Mouse (Mus musculus) heart, embryonic 13.5 days (tissue): Measurements from ENCODE around the gene Plk4. TPM values are rescaled to one million over a fixed set of nuclear protein-coding genes. Genes with fewer than 3 reads are reported as not detected.
"Not testable (repeated sequence)": the region's sequence is repeated elsewhere in the genome, so short reads cannot be mapped to it uniquely, and the experiment has no call there.

ENCODE experiments used
- ATAC-seq: fragments of 200-750 bp; cut with Nextera tagmentation; 2 replicates; pipeline ENCODE4 v1.8.0; 2017; ENCODE audit warnings: moderate TSS enrichment; ENCODE audit not compliant: insufficient number of reproducible peaks, low FRiP score, low TSS enrichment; ENCODE audit errors: extremely low read depth
- H3K27ac ChIP-seq: fragments of 300-500 bp; sonication (generic); replicated peaks from 2 replicates; pipeline ENCODE4 v1.5.1; 2015; ENCODE audit warnings: moderate library complexity, mild to moderate bottlenecking, inconsistent platforms
- H3K27me3 ChIP-seq: fragments of 300-500 bp; sonication (generic); replicated peaks from 2 replicates; pipeline ENCODE4 v1.6.1; 2015; ENCODE audit warnings: mild to moderate bottlenecking, inconsistent platforms
- H3K36me3 ChIP-seq: fragments of 300-500 bp; sonication (generic); 2 replicates; pipeline ENCODE4 v1.6.1; 2015; ENCODE audit warnings: mild to moderate bottlenecking, inconsistent platforms
- H3K4me1 ChIP-seq: fragments of 300-500 bp; sonication (generic); 2 replicates; pipeline ENCODE4 v1.6.1; 2015; ENCODE audit warnings: inconsistent platforms
- H3K4me2 ChIP-seq: fragments of 300-500 bp; sonication (generic); 2 replicates; pipeline ENCODE4 v1.6.1; 2015; ENCODE audit warnings: inconsistent platforms, mild to moderate bottlenecking, moderate library complexity
- H3K4me3 ChIP-seq: fragments of 300-500 bp; sonication (generic); 2 replicates; pipeline ENCODE4 v1.5.1; 2015; ENCODE audit warnings: moderate library complexity, mild to moderate bottlenecking, inconsistent platforms
- H3K9ac ChIP-seq: fragments of 300-500 bp; sonication (generic); 2 replicates; pipeline ENCODE4 v1.6.1; 2015; ENCODE audit warnings: inconsistent platforms, mild to moderate bottlenecking, moderate library complexity
- H3K9me3 ChIP-seq: fragments of 300-500 bp; sonication (generic); 2 replicates; pipeline ENCODE4 v1.6.1; 2016; ENCODE audit warnings: inconsistent platforms
- WGBS: fragments of 180-500 bp; shearing (Covaris S2); methylation state at CpG from one replicate; pipeline ENCODE4 v1.1.7; 2015; ENCODE audit warnings: mixed read lengths; 5-methylcytosine and 5-hydroxymethylcytosine counted together
- polyA plus RNA-seq: library from polyadenylated mRNA; unstranded; fragments of >200 nt; fragmentation: Nextera tagmentation; extraction: Ambion mirVana; gene quantifications from 2 replicates; pipeline ENCODE4 v1.2.1, GENCODE M21; 2015

Plk4 gene
- polyA plus RNA-seq, 1 experiment from 2014 or later = 32.3 TPM

DNA sequence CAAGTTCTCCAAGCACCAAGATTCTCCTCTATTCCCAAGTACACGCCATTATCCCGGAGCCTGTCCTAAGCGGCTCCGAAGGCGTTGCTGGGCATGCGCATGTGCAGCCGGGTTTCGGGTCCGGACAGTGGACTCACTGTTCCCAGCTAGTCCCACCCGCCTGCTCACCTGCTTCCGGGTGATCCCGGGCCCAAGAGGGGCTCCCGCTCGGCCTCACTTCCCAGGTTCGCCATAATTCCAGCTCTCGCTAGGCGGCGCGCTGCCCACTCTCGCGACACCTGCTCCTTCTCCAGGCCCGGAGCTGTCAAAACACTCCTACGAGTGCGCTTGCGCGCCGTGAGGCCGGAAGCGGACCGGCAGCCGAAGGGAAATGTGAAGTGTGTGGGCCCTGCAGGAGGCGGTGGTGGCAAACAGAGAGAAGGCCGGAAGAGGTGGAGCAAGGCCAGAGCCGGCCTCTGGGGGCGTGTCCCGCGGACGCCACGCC lies 46.7 kb downstream of the Plk4 start, which contains the start of gene Mfsd8:
Gene Mfsd8, minus strand, starts transcription at position 414 of the 484 bp plus-strand sequence.
- not testable (repeated sequence) for H3K9me3 ChIP-seq, H3K36me3 ChIP-seq, H3K4me1 ChIP-seq, H3K27me3 ChIP-seq
- peak within 1 kb of the TSS; percentile 79 for H3K9ac ChIP-seq
- peak within 1 kb of the TSS; percentile 85 for H3K27ac ChIP-seq
- peak; percentile 98 for ATAC-seq
- H3K4me3 ChIP-seq = peak within 1 kb of the TSS; percentile 64
- H3K4me2 ChIP-seq = peak within 1 kb of the TSS; percentile 77
- under 1% methylated on average over 38 of the region's 39 CpGs for WGBS

DNA sequence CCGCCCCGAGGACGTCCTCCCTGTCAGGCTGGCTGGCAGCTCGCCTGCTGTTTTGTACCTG lies 47.0 kb downstream of the Plk4 start, which contains the start of gene Abhd18:
Gene Abhd18, plus strand, starts transcription at position 14 of the 61 bp plus-strand sequence.
- H3K9me3 ChIP-seq, ATAC-seq: not testable (repeated sequence)
- no CpG with 5 or more reads among the region's 4 CpGs for WGBS

DNA sequence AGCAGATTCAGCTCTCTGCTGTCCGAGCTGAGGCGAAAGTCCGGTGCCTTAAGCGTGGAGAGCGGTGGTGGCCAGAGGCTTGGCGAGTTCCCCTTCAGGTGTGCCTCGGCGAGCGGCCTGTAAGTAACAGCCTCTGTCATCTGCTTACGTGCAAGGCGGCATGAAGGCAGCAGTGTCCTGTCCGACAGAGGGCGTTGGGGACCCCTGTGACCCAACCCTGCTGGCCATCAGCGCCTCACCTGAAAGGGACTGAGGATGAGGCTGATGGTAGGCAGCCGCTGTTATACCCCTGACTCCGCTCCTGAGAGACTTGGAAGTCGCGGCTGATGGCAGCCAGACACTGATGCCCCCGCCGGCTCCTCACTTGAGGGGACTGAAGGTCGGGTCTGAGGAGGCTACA lies 47.2 kb downstream of the Plk4 start:
- H3K36me3 ChIP-seq, H3K4me1 ChIP-seq, H3K9me3 ChIP-seq, H3K27me3 ChIP-seq, ATAC-seq: not testable (repeated sequence)
- Histone ChIP-seq H3K27ac (peak overlapping the region; percentile 69), H3K4me3 (peak overlapping the region; percentile 64), H3K4me2 (peak overlapping the region; percentile 77), H3K9ac (peak overlapping the region; percentile 78)
- WGBS = under 1% methylated on average over 20 of the region's 21 CpGs

More for the DNA sequence above, 47.0 kb downstream of the Plk4 start, which contains the start of gene Abhd18:
- H3K4me3 ChIP-seq = peak within 1 kb of the TSS; percentile 64
- H3K9ac ChIP-seq = peak within 1 kb of the TSS; percentile 79
- H3K4me1 ChIP-seq, H3K36me3 ChIP-seq, H3K27me3 ChIP-seq: not testable (repeated sequence)
- peak within 1 kb of the TSS; percentile 85 for H3K27ac ChIP-seq
- peak within 1 kb of the TSS; percentile 77 for H3K4me2 ChIP-seq

DNA sequence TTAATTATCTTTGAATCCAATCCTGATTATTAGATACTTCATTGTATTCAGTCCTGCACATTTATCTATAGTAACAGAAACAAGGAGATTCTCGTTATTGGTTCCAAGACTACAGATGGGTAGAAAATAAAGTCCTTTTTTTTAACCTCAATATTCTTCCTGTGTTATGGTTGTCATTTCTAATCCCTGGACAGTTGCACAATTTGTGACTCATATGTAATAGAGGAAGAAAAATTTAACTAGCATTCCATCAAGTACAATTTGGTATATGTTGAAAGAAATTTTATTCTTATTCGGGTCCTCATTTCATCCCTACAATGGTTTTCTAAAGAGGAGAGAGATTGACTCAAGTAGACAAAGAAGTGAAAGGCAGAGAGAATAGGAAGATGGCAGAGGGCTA lies 48.1 kb downstream of the Plk4 start:
- H3K9me3 ChIP-seq, H3K4me1 ChIP-seq, H3K27me3 ChIP-seq, H3K27ac ChIP-seq, H3K9ac ChIP-seq, H3K36me3 ChIP-seq, ATAC-seq: not testable (repeated sequence)
- WGBS = 90% methylated on average over 2 of the region's 2 CpGs
- Histone ChIP-seq H3K4me3 (peak overlapping the region; percentile 64; the same call in 1 of the 2 replicates), H3K4me2 (peak overlapping the region; percentile 77)

DNA sequence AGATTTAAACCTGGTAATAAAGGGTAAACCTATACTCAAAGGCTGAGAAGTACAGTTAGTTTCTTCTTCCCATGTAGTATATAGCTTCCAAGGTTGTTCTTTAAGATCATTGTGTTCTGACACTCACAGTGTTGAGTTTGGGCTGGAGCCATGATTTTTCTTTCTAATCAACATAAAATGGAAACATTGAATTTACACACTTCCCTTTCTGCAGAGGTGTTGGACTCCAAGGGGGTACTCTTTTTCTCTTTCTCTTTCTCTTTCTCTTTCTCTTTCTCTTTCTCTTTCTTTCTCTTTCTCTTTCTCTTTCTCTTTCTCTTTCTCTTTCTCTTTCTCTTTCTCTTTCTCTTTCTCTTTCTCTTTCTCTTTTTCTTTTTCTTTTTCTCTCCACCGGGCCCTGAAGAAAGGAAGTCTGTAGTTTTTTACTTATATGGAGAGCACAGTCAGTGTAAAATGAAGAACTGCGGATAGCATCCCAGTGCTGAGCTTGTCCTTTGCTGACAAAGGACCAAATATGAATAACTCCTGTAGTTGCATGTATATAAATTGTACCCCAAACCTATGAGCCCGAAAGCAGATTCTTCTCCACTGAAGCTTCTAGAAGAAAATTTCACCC lies 53.4 kb downstream of the Plk4 start:
- not testable (repeated sequence) for ATAC-seq, H3K4me2 ChIP-seq
- 84% methylated on average over 3 of the region's 3 CpGs for WGBS

More for the DNA sequence above, 53.4 kb downstream of the Plk4 start:
- not testable (repeated sequence) for H3K9ac ChIP-seq, H3K9me3 ChIP-seq, H3K27ac ChIP-seq, H3K4me3 ChIP-seq, H3K4me1 ChIP-seq, H3K27me3 ChIP-seq, H3K36me3 ChIP-seq

Other genes starting within 250 kb of the Plk4 start
- 0.66 and 1.1 TPM in 2 replicates for gene Slc25a31, start 91.2 kb upstream of the Plk4 start, polyA plus RNA-seq
- 25.8 and 28.0 TPM in 2 replicates for gene Hspa4l, start 55.5 kb upstream of the Plk4 start, polyA plus RNA-seq
- gene Mfsd8, start 46.9 kb downstream of the Plk4 start, polyA plus RNA-seq = 5.3 and 5.5 TPM in 2 replicates
- 13.7 and 14.3 TPM in 2 replicates for gene Abhd18, start 47.0 kb downstream of the Plk4 start, polyA plus RNA-seq
- gene 1700034I23Rik, start 102.5 kb downstream of the Plk4 start, polyA plus RNA-seq = 0.15 and 0.25 TPM in 2 replicates
- gene Larp1b, start 149.8 kb downstream of the Plk4 start, polyA plus RNA-seq = 10.0 and 11.3 TPM in 2 replicates